Mouse (Mus musculus): Measurements from ENCODE around the gene Esrrg. TPM values are rescaled to one million over a fixed set of nuclear protein-coding genes. Genes with fewer than 3 reads are reported as not detected.

Gene Esrrg
- polyA plus RNA-seq, 1 experiment: 0.27 TPM

DNA sequence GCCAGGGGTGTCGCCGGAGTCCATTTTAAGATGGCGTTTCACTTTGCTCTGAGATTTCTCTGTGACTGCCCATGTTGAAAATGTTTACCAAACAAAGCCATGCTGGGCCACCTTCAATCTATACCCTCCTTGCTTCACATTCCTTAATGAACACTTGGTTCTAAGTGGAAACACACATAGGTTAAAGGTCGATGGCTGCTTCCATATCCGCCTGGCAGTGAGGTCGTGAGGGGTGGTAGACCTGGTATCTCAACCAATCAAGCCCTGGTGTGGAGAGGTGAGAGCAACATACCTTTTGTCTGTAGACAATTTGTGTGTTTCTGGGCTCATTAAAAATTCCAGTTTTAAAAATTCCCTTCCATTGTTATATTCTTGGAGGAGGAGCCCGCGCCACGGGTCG is 68.0 kb downstream of the Esrrg start:
- H3K4me1 ChIP-seq (ENCODE audit: control insufficient read depth, insufficient read depth, insufficient read length): no peaks in the 10 kb centered on the region
- DNase-seq (ENCODE audit: low read depth in 1 of 2, low spot score in 2 of 2): no peak
- H3K4me3 ChIP-seq (ENCODE audit: extremely low read depth, insufficient read depth, insufficient read length): no peak overlapping the region
- H3K27me3 ChIP-seq (ENCODE audit: control insufficient read depth, insufficient read depth, low read length): no peaks in the 10 kb centered on the region
- 92% methylated on average over 10 of the region's 10 CpGs for WGBS
- no peak for TF ChIP-seq CTCF (IDR thresholded peaks at IDR 0.05; ENCODE audit: extremely low read depth, insufficient read depth, insufficient read length, insufficient replicate concordance)
- no peak for TF ChIP-seq POLR2A (IDR thresholded peaks at IDR 0.05; ENCODE audit: low read depth, low read length)
- H3K36me3 ChIP-seq (ENCODE audit: control insufficient read depth, insufficient read depth, low read length): no peaks in the 10 kb centered on the region
- H3K27ac ChIP-seq (ENCODE audit: insufficient read depth, low read length): no peak overlapping the region

GRCm38 (mm10) chr1:187679246-187679645 is 70.7 kb downstream of the Esrrg start:
- Histone ChIP-seq H3K36me3 (ENCODE audit: control insufficient read depth, insufficient read depth, low read length) (no peaks in the 10 kb centered on the region), H3K27me3 (ENCODE audit: control insufficient read depth, insufficient read depth, low read length) (no peaks in the 10 kb centered on the region), H3K27ac (ENCODE audit: insufficient read depth, low read length) (no peak overlapping the region), H3K4me3 (ENCODE audit: extremely low read depth, insufficient read depth, insufficient read length) (no peak overlapping the region), H3K4me1 (ENCODE audit: control insufficient read depth, insufficient read depth, insufficient read length) (no peaks in the 10 kb centered on the region)
- DNase-seq (ENCODE audit: low read depth in 1 of 2, low spot score in 2 of 2): no peak
- 40% methylated on average over 1 of the region's 1 CpGs for WGBS
- TF ChIP-seq CTCF (IDR thresholded peaks at IDR 0.05; ENCODE audit: extremely low read depth, insufficient read depth, insufficient read length, insufficient replicate concordance): no peak
- no peak for TF ChIP-seq POLR2A (IDR thresholded peaks at IDR 0.05; ENCODE audit: low read depth, low read length)

- Histone ChIP-seq H3K4me3 (ENCODE audit: extremely low read depth, insufficient read depth, insufficient read length) (no peak overlapping the region), H3K36me3 (ENCODE audit: control insufficient read depth, insufficient read depth, low read length) (no peaks in the 10 kb centered on the region), H3K4me1 (ENCODE audit: control insufficient read depth, insufficient read depth, insufficient read length) (no peaks in the 10 kb centered on the region), H3K27ac (ENCODE audit: insufficient read depth, low read length) (no peak overlapping the region), H3K27me3 (ENCODE audit: control insufficient read depth, insufficient read depth, low read length) (no peaks in the 10 kb centered on the region)
- TF ChIP-seq POLR2A (IDR thresholded peaks at IDR 0.05; ENCODE audit: low read depth, low read length): no peak
- no peak for TF ChIP-seq CTCF (IDR thresholded peaks at IDR 0.05; ENCODE audit: extremely low read depth, insufficient read depth, insufficient read length, insufficient replicate concordance)
- WGBS: 93% methylated on average over 4 of the region's 4 CpGs
- no peak for DNase-seq (ENCODE audit: low read depth in 1 of 2, low spot score in 2 of 2)
Measured at GRCm38 (mm10) chr1:187684519-187684918, 75.9 kb downstream of the Esrrg start.

GRCm38 (mm10) chr1:187691846-187692525 is 83.4 kb downstream of the Esrrg start:
- 86% methylated on average over 11 of the region's 11 CpGs for WGBS
- Histone ChIP-seq H3K4me1 (ENCODE audit: control insufficient read depth, insufficient read depth, insufficient read length) (no peaks in the 10 kb centered on the region), H3K36me3 (ENCODE audit: control insufficient read depth, insufficient read depth, low read length) (no peaks in the 10 kb centered on the region), H3K4me3 (ENCODE audit: extremely low read depth, insufficient read depth, insufficient read length) (no peak overlapping the region), H3K27me3 (ENCODE audit: control insufficient read depth, insufficient read depth, low read length) (no peaks in the 10 kb centered on the region), H3K27ac (ENCODE audit: insufficient read depth, low read length) (no peak overlapping the region)
- no peak for DNase-seq (ENCODE audit: low read depth in 1 of 2, low spot score in 2 of 2)
- TF ChIP-seq POLR2A (IDR thresholded peaks at IDR 0.05; ENCODE audit: low read depth, low read length): no peak
- TF ChIP-seq CTCF (IDR thresholded peaks at IDR 0.05; ENCODE audit: extremely low read depth, insufficient read depth, insufficient read length, insufficient replicate concordance): no peak

- Histone ChIP-seq H3K27me3 (ENCODE audit: control insufficient read depth, insufficient read depth, low read length) (no peaks in the 10 kb centered on the region), H3K4me1 (ENCODE audit: control insufficient read depth, insufficient read depth, insufficient read length) (no peaks in the 10 kb centered on the region), H3K4me3 (ENCODE audit: extremely low read depth, insufficient read depth, insufficient read length) (no peak overlapping the region), H3K27ac (ENCODE audit: insufficient read depth, low read length) (no peak overlapping the region), H3K36me3 (ENCODE audit: control insufficient read depth, insufficient read depth, low read length) (no peaks in the 10 kb centered on the region)
- 76% methylated on average over 4 of the region's 4 CpGs for WGBS
- TF ChIP-seq CTCF (IDR thresholded peaks at IDR 0.05; ENCODE audit: extremely low read depth, insufficient read depth, insufficient read length, insufficient replicate concordance) (no peak), POLR2A (IDR thresholded peaks at IDR 0.05; ENCODE audit: low read depth, low read length) (no peak)
- DNase-seq (ENCODE audit: low read depth in 1 of 2, low spot score in 2 of 2): no peak
Measured at GRCm38 (mm10) chr1:187694865-187695264, 86.3 kb downstream of the Esrrg start.

DNA sequence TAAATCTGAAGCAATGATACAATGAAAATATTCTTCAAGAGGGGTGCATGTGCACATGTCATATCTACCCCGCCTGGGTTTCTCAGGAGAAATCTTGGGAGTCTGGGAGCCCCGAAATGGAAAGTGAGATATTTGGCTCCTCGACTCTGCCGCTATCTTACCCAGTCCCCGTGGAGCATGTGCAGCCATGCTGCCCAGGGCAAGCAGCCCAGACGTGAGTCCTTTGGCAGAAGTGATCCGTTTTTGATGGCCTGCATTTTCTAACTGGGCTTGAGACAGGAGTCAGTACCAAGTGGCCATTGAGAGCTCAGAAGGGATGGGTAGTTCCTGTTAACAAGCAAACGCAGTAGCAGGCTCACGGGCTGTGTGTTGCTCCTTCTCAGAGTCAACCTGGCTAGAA is 89.6 kb downstream of the Esrrg start:
- 88% methylated on average over 9 of the region's 9 CpGs for WGBS
- no peak overlapping the region for H3K4me3 ChIP-seq (ENCODE audit: extremely low read depth, insufficient read depth, insufficient read length)
- H3K4me1 ChIP-seq (ENCODE audit: control insufficient read depth, insufficient read depth, insufficient read length): no peaks in the 10 kb centered on the region
- TF ChIP-seq CTCF (IDR thresholded peaks at IDR 0.05; ENCODE audit: extremely low read depth, insufficient read depth, insufficient read length, insufficient replicate concordance) (no peak), POLR2A (IDR thresholded peaks at IDR 0.05; ENCODE audit: low read depth, low read length) (no peak)
- no peaks in the 10 kb centered on the region for H3K27me3 ChIP-seq (ENCODE audit: control insufficient read depth, insufficient read depth, low read length)
- no peaks in the 10 kb centered on the region for H3K36me3 ChIP-seq (ENCODE audit: control insufficient read depth, insufficient read depth, low read length)
- H3K27ac ChIP-seq (ENCODE audit: insufficient read depth, low read length): no peak overlapping the region
- no peak for DNase-seq (ENCODE audit: low read depth in 1 of 2, low spot score in 2 of 2)

GRCm38 (mm10) chr1:187700963-187701362 is 92.4 kb downstream of the Esrrg start:
- Histone ChIP-seq H3K4me1 (ENCODE audit: control insufficient read depth, insufficient read depth, insufficient read length) (no peaks in the 10 kb centered on the region), H3K27ac (ENCODE audit: insufficient read depth, low read length) (no peak overlapping the region), H3K27me3 (ENCODE audit: control insufficient read depth, insufficient read depth, low read length) (no peaks in the 10 kb centered on the region), H3K4me3 (ENCODE audit: extremely low read depth, insufficient read depth, insufficient read length) (no peak overlapping the region), H3K36me3 (ENCODE audit: control insufficient read depth, insufficient read depth, low read length) (no peaks in the 10 kb centered on the region)
- no peak for DNase-seq (ENCODE audit: low read depth in 1 of 2, low spot score in 2 of 2)
- TF ChIP-seq CTCF (IDR thresholded peaks at IDR 0.05; ENCODE audit: extremely low read depth, insufficient read depth, insufficient read length, insufficient replicate concordance) (no peak), POLR2A (IDR thresholded peaks at IDR 0.05; ENCODE audit: low read depth, low read length) (no peak)
- WGBS: 76% methylated on average over 2 of the region's 2 CpGs
